Mouse (Mus musculus) fat pad, adult 2 months (tissue): ENCODE measurements at regions not wholly inside any gene's neighbourhood (a gene's known extent, or its start where the extent isn't known, plus 50 kb on each side); places are given as distances from the start of the nearest gene placed in this dataset.
A peak's percentile ranks its signal among the peaks of the same experiment; 100 is the strongest.

Experiments
- DNase-seq: peaks from one replicate; pipeline ENCODE4 v3.0.0-alpha.2; 2011; ENCODE audit warnings: low read depth, low spot score; ENCODE audit errors: extremely low read depth

DNA sequence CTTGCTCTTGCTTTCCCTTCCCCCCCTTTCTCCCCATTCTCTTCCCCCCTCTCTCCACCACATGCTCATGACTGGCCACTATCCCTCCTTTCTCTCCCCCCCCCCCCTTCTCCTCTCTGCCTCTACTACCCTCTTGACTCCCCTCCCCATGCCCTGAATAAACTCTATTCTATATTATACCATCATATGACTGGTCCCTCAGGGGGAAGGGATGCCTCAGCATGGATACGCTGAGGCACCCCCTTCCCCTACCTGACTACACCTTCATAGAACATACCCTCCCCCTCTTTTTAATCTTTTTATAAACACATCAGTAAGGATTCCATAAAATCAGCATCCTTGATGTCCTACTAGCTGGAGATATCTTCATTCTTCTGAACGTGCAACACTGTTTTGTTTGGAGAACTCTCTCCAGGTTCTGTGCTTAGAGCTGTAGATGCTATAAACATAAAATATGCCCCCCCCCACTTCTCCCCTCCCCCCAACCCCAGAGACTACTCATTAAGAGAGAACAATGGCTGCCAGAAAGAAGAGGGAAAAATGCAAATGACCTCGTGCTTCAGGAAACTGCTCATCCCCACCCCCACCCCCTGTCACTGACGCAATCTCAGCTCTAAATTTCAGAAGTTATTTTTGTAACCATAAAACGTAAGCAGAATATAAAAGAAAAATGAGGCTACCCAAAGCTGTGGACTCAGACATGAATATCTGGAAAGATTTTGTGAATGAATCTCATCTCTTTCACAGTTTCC is 102.3 kb downstream of the Pja2 start:
- DNase-seq: no peak

DNA sequence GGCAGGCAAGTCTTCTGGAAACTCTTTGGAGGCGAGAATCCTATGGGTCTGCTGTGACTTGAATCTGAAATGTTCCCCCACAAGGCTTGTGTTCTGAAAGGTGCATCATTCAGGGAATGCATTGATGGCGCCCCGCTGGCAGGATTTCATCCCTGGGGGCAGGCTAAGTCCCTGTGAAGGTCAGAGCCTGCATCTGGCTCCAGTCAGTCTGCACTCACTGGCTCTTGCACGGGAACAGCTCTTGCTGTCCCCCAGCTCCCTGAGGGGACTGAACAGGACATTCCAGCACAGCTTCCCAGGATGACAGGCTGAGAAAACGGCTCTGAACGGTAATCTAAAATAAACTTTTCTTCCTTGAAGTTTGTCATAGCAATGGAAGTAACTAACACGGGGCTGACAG is 117.1 kb downstream of the Pja2 start:
- no peak for DNase-seq

DNA sequence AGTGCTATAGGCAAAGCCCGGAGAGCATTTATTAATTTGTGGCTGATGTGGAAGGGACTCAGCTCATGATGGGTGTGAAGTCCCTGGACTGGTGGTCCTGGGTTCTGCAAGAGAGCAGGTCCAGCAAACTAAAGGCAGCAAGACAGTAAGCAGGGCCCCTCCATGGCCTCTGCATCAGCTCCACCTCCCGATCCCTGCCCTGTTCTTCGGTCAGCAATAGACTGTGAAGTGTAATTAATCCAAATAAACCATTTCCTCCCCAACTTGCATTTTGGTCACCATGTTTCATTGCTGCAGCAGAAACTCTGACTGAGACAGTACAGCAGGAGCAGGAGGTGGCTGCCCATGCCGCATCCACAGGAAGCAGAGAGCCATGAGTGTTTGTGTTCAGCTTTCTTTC is 118.5 kb downstream of the Pja2 start:
- DNase-seq: no peak

GRCm38 (mm10) chr17:64211281-64211680 is 120.4 kb downstream of the Pja2 start:
- no peak for DNase-seq

- DNase-seq: no peak
Measured at GRCm38 (mm10) chr17:64210366-64210765, 121.3 kb downstream of the Pja2 start.

DNA sequence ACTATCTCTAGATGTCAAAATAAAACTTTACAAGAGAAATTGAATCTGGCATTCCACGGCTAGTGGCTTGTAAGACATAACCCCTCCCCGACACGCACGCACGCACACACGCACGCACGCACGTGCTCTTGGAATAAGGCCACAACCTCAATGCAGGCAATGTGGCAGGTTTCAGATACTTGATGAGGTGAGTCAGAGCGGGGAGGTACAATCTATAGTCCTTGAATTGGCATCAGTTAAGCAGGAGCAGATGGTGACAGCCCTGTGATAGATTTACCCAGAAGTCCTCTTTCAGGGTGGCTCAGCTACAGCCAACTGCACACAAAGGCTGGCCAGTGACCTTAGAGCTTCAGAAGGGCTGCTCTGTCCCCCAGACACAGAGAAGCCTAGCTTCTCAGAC is 122.1 kb downstream of the Pja2 start:
- no peak for DNase-seq

- peak; percentile 7 for DNase-seq
Measured at GRCm38 (mm10) chr17:64208152-64208855, 123.4 kb downstream of the Pja2 start.

DNA sequence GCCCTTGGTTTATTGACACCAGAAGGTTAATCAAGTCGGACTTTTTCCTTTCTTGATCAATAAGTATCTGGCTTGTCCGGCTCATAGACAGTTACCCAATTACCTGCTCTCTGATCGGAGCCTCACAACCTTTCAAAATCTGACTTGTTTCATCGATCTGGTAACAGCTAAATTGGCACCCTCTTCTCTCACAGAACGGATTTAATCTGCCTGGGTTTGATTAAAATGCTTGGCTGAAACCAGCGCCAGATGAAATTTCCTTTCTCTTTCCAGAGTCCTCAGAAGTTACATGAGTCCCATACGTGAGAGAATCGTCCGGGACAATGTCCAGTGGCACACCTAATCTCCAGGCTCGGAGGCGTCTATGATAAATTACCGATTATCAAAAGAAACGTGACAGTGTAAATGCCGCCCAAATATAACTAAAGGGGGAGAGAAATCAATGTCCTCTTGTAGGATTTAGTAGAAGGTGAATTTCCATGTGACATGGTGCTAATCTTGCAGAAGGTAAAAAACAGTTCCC is 125.5 kb downstream of the Pja2 start:
- DNase-seq: no peak

- DNase-seq: no peak
Measured at GRCm38 (mm10) chr17:64203611-64204010, 128.1 kb downstream of the Pja2 start.

DNA sequence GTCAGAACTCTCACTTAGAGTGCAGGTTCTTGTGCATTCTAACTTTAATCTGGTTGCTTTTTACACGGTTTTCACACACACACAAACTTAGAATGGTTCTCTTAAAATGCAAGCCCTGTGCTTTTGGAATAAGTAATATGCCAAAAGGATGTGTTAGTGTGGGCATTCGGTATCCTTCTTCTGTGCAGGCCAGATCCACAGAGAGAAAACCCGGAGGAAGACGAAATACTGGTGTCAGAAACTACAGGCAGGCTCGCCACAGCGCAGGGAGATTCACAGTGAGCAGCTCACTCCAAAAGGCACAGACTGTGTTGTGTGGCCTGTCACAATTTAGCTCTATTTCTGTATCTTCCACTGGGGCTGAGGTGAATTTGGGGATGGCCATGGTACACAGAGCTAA is 129.5 kb downstream of the Pja2 start:
- no peak for DNase-seq

DNA sequence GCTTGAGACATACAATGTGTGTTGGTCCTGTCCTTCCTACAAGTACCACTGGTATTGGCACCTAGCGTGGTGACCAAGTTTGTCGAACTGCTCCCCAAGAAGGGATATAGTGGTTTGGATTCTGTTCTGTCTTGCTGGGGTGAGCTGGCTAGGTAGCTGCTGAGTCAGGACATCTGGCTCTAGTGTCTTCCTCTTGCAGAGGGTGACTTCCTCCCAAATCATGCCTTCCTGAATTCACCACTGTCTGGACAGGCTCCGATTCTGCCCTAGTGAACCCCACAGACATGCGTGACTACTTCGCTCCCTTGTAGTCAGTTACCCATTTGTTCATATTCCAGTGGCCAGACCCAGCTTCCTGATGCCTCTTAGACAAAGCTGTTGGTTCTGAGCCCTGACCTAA is 130.1 kb downstream of the Pja2 start:
- DNase-seq: no peak

- DNase-seq: no peak
Measured at GRCm38 (mm10) chr17:64200092-64200877, 131.4 kb downstream of the Pja2 start.

- no peak for DNase-seq
Measured at GRCm38 (mm10) chr17:64199241-64199933, 132.3 kb downstream of the Pja2 start.

DNA sequence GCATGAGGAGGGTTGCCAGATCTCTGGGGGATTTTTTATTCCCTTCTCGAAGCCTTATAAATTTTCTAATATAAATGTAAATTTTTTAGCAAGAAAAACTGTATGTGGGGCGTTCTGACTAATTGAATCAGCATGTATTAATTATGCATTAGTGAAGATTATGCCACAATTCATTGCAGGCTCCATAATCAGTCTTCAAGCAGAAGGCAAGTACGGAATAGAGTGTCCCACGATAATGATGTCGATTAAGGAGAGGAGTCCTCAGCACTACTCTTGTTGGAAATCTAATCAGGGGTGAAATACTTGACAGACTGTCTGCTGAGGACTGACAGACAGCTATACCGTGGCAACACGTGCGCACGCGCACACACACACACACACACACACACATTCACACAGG is 135.3 kb downstream of the Pja2 start:
- no peak for DNase-seq

DNA sequence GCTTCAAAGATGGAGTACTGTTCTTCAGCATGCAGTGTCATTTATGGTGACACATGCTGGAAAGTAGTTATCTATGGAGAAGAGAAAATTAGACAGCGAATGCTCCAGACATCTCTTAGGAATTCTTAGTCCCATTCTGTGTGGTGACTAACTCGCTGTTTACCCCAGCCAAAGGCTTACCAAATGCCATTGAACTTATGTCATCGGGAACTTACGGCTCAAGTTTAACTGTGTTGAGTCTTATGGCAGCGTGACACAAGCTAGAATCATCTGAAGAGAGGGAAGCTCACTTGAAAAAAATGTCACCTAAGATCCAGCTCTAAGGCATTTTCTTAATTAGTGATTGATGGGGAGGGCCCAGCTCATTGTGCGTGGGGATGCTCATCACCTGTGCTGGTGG is 138.7 kb downstream of the Pja2 start:
- DNase-seq: no peak
